Mouse (Mus musculus) granulocyte monocyte progenitor cell, adult 5-6 weeks (primary cell): ENCODE measurements at regions not wholly inside any gene's neighbourhood (a gene's known extent, or its start where the extent isn't known, plus 50 kb on each side); places are given as distances from the start of the nearest gene placed in this dataset.
A peak's percentile ranks its signal among the peaks of the same experiment; 100 is the strongest.

Source experiments
- ATAC-seq: replicated peaks from 2 replicates; pipeline ENCODE4 v1.8.0; 2016; ENCODE audit warnings: mild to moderate bottlenecking, moderate TSS enrichment, inconsistent platforms; ENCODE audit not compliant: poor library complexity, severe bottlenecking

GRCm38 (mm10) chr12:25181317-25181716, 84.4 kb upstream of the Id2 start:
- no peak for ATAC-seq

- no peak for ATAC-seq
These were observed 83.9 kb upstream of the Id2 start for GRCm38 (mm10) chr12:25180861-25181260.

- no peak for ATAC-seq
These were observed 83.3 kb upstream of the Id2 start for GRCm38 (mm10) chr12:25180289-25180688.

GRCm38 (mm10) chr12:25178491-25179115, 81.7 kb upstream of the Id2 start:
- no peak for ATAC-seq

- ATAC-seq, result peak; percentile 92
These were observed 80.9 kb upstream of the Id2 start for GRCm38 (mm10) chr12:25177827-25178226.

GRCm38 (mm10) chr12:25176565-25176964, 79.6 kb upstream of the Id2 start:
- no peak for ATAC-seq

GRCm38 (mm10) chr12:25173064-25173463, 76.1 kb upstream of the Id2 start:
- no peak for ATAC-seq

GRCm38 (mm10) chr12:25172450-25172849, 75.5 kb upstream of the Id2 start:
- no peak for ATAC-seq

GRCm38 (mm10) chr12:25169611-25170010, 72.7 kb upstream of the Id2 start:
- no peak for ATAC-seq

GRCm38 (mm10) chr12:25168213-25168545, 71.2 kb upstream of the Id2 start:
- ATAC-seq, result no peak

- no peak for ATAC-seq
These were observed 70.7 kb upstream of the Id2 start for GRCm38 (mm10) chr12:25167504-25168212.

GRCm38 (mm10) chr12:25166525-25166924, 69.6 kb upstream of the Id2 start:
- no peak for ATAC-seq

GRCm38 (mm10) chr12:25165650-25166049, 68.7 kb upstream of the Id2 start:
- peak; percentile 67 for ATAC-seq

- ATAC-seq, result peak; percentile 80
These were observed 67.8 kb upstream of the Id2 start for GRCm38 (mm10) chr12:25164724-25165123.

- ATAC-seq, result no peak
These were observed 66.6 kb upstream of the Id2 start for GRCm38 (mm10) chr12:25163541-25163940.

GRCm38 (mm10) chr12:25162843-25163242, 65.9 kb upstream of the Id2 start:
- ATAC-seq, result no peak

- no peak for ATAC-seq
These were observed 65.0 kb upstream of the Id2 start for GRCm38 (mm10) chr12:25161939-25162338.

- ATAC-seq, result no peak
These were observed 64.3 kb upstream of the Id2 start for GRCm38 (mm10) chr12:25160990-25161843.

- no peak for ATAC-seq
These were observed 62.2 kb upstream of the Id2 start for GRCm38 (mm10) chr12:25159091-25159490.

GRCm38 (mm10) chr12:25157238-25157637, 60.3 kb upstream of the Id2 start:
- peak; percentile 90 for ATAC-seq

GRCm38 (mm10) chr12:25155396-25155795, 58.5 kb upstream of the Id2 start:
- no peak for ATAC-seq
